Mouse (Mus musculus) bone marrow, adult 2 months (tissue): ENCODE results near the gene Casz1.

ENCODE experiments used
- CTCF ChIP-seq: fragments of 200-500 bp; IDR thresholded peaks from 2 replicates; pipeline ENCODE4 v1.5.1; 2011; ENCODE audit warnings: low read length, control low read depth; ENCODE audit not compliant: control insufficient read depth, insufficient read depth
- POLR2A ChIP-seq: fragments of 200-500 bp; IDR thresholded peaks from 2 replicates; pipeline ENCODE4 v1.6.1; 2011; ENCODE audit warnings: low read depth, mild to moderate bottlenecking, control low read depth, low read length, borderline replicate concordance; ENCODE audit not compliant: control insufficient read depth

DNA sequence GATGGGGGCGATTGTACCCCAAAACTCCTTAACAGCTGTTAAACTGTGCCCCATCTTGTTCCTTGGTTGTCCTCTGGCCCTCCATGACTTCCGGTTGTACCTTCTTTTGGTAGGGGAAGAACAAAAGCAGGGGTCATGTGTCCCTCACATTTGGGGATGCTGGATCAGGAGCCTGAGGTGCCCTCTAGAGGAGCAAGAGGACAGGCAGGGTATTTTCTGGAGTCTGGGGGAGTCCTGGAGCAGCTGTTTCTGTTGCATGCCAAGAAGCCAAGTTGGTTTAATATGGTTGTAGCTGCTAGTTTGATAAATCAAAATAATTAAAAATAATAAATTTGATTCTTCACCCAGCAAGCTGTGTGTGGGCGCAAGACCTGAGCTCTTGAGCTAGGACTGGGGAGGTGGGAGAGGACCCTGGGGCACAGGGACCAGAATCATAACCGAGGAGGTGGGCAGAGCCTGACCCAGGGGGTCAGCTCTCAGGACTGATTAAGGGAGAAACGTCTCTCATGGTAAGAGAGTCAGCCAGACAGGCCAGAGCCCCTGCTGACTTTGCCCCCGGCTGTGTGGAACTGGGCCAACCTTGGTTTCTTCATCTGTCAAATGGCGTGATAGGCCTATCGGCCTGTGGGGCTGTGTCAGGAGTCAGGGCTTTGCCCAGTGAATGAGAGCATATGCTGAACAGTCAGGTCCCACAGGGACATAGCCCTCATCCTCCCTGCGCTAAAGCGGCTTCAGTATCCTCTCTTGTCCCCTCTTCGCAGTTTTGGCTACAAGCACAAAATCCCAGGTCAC lies 74.2 kb downstream of the Casz1 start:
- TF ChIP-seq CTCF = no peak
- no peak for TF ChIP-seq POLR2A
